15 mouse cellular contexts compared by ENCODE assay signal in genomic region chr10:111527057-111527456, GRCm38 (mm10). TPM values are rescaled to one million over a fixed set of nuclear protein-coding genes. Genes with fewer than 3 reads are reported as not detected.
DNase-seq lines count a peak whose midpoint lies in the region; ATAC-seq and TF ChIP-seq lines count a peak whose summit lies in the region.
"Had no signal": no experiment of that assay in that cellular context is flagged by ENCODE, and none has a peak within 500 bp of the region (broad histone marks: within the 10 kb centered on the region; RNA-seq: fewer than 3 reads in every experiment).

No protein-coding gene starts in this region.

- TF ChIP-seq CTCF in hindbrain, postnatal 0 days (IDR thresholded peaks at IDR 0.05; ENCODE audit: low read depth) = no peak
- no peak for TF ChIP-seq CTCF in MEL (IDR thresholded peaks at IDR 0.05 in 2 of 3, conservative IDR thresholded peaks at IDR 0.05 in 1 of 3; ENCODE audit: control insufficient read depth in 1 of 3, insufficient read depth in 1 of 3, low read depth in 2 of 3, low read length in 3 of 3, poor library complexity in 1 of 3, severe bottlenecking in 1 of 3)
- TF ChIP-seq CTCF in brain, embryonic 14.5 days (IDR thresholded peaks at IDR 0.05; ENCODE audit: borderline replicate concordance, extremely low read depth, insufficient read depth, insufficient read length) = no peak

- no peaks in the 10 kb centered on the region for H3K36me3 ChIP-seq in hindbrain, postnatal 0 days (ENCODE audit: insufficient read depth, low read length)
- no peaks in the 10 kb centered on the region for H3K36me3 ChIP-seq in hindbrain, embryonic 11.5 days (ENCODE audit: control insufficient read depth, insufficient read depth, low read length)
- H3K36me3 ChIP-seq in MEL (ENCODE audit: control insufficient read depth in 1 of 2, insufficient read depth in 2 of 2, low read length in 2 of 2) = peaks cover 0 to 18% of the 10 kb centered on the region in 2 experiments; a peak in 2 of 4 replicates
- no peaks in the 10 kb centered on the region for H3K36me3 ChIP-seq in embryonic facial prominence, embryonic 14.5 days (ENCODE audit: control insufficient read depth, insufficient read depth, low read length)
- H3K36me3 ChIP-seq: limb, embryonic 15.5 days; midbrain, embryonic 13.5 days had no signal

- TF ChIP-seq EP300 in MEL (IDR thresholded peaks at IDR 0.05; ENCODE audit: low read depth in 1 of 2, low read length in 2 of 2) = no peak

- no peak overlapping the region for H3K4me2 ChIP-seq in hindbrain, postnatal 0 days (ENCODE audit: low read depth, low read length)
- H3K4me2 ChIP-seq in hindbrain, embryonic 11.5 days (replicated peaks; ENCODE audit: low read depth, low read length) = no peak overlapping the region
- H3K4me2 ChIP-seq in embryonic facial prominence, embryonic 14.5 days (ENCODE audit: low read depth, low read length) = no peak overlapping the region
- H3K4me2 ChIP-seq: limb, embryonic 15.5 days; midbrain, embryonic 13.5 days had no signal

- WGBS in hindbrain, postnatal 0 days = 66% methylated on average over 5 of the region's 5 CpGs
- 81% methylated on average over 5 of the region's 5 CpGs for WGBS in hindbrain, embryonic 11.5 days
- whole genome bisulfite sequencing in embryonic facial prominence, embryonic 14.5 days = 46% methylated on average over 5 of the region's 5 CpGs

- no peaks in the 10 kb centered on the region for H3K27me3 ChIP-seq in hindbrain, postnatal 0 days (ENCODE audit: insufficient read depth, low read length)
- H3K27me3 ChIP-seq in hindbrain, embryonic 11.5 days (ENCODE audit: control insufficient read depth, insufficient read depth, low read length) = no peaks in the 10 kb centered on the region
- peaks cover 1 to 3% of the 10 kb centered on the region in 2 experiments; a peak in 2 of 4 replicates for H3K27me3 ChIP-seq in MEL (ENCODE audit: control insufficient read depth in 1 of 2, insufficient read depth in 2 of 2, low read length in 2 of 2)
- H3K27me3 ChIP-seq in embryonic facial prominence, embryonic 14.5 days (replicated peaks; ENCODE audit: control insufficient read depth, insufficient read depth, low read length) = no peaks in the 10 kb centered on the region
- H3K27me3 ChIP-seq: limb, embryonic 15.5 days; midbrain, embryonic 13.5 days had no signal

- H3K4me1 ChIP-seq in hindbrain, postnatal 0 days (ENCODE audit: insufficient read depth, low read length) = no peaks in the 10 kb centered on the region
- no peaks in the 10 kb centered on the region for H3K4me1 ChIP-seq in hindbrain, embryonic 11.5 days (replicated peaks; ENCODE audit: control insufficient read depth, insufficient read depth, low read length)
- H3K4me1 ChIP-seq in MEL (ENCODE audit: control insufficient read depth in 1 of 2, insufficient read depth in 2 of 2, low read length in 2 of 2) = peaks cover 11 to 18% of the 10 kb centered on the region in 2 experiments
- H3K4me1 ChIP-seq in embryonic facial prominence, embryonic 14.5 days (ENCODE audit: control insufficient read depth, insufficient read depth, low read length) = peaks cover 9% of the 10 kb centered on the region; the same call in 1 of the 2 replicates

- no peak for TF ChIP-seq RAD21 in MEL (IDR thresholded peaks at IDR 0.05; ENCODE audit: low read depth, low read length)

- ATAC-seq in hindbrain, postnatal 0 days = 0 out of 2 replicates have a peak, but pooled peaks have one; percentile 29
- no peak for ATAC-seq in hindbrain, embryonic 11.5 days (ENCODE audit: low FRiP score)
- peak; percentile 54; the same call in 1 of the 2 replicates for ATAC-seq in embryonic facial prominence, embryonic 14.5 days (ENCODE audit: low read depth)
- ATAC-seq: midbrain, embryonic 13.5 days had no signal

- no peak overlapping the region for H3K9ac ChIP-seq in hindbrain, postnatal 0 days (replicated peaks; ENCODE audit: low read length)
- H3K9ac ChIP-seq in hindbrain, embryonic 11.5 days (ENCODE audit: low read depth, low read length) = no peak overlapping the region
- no peak overlapping the region for H3K9ac ChIP-seq in MEL (ENCODE audit: control insufficient read depth, low read depth, low read length, poor library complexity, severe bottlenecking)
- H3K9ac ChIP-seq in embryonic facial prominence, embryonic 14.5 days (ENCODE audit: low read depth, low read length) = no peak overlapping the region
- H3K9ac ChIP-seq: limb, embryonic 15.5 days; midbrain, embryonic 13.5 days had no signal

- H3K9me3 ChIP-seq in hindbrain, postnatal 0 days (ENCODE audit: low read length) = no peaks in the 10 kb centered on the region
- no peaks in the 10 kb centered on the region for H3K9me3 ChIP-seq in hindbrain, embryonic 11.5 days (ENCODE audit: control insufficient read depth, low read length)
- H3K9me3 ChIP-seq in MEL (replicated peaks; ENCODE audit: insufficient read depth, low read length) = no peaks in the 10 kb centered on the region
- no peaks in the 10 kb centered on the region for H3K9me3 ChIP-seq in embryonic facial prominence, embryonic 14.5 days (ENCODE audit: control insufficient read depth, low read length)
- H3K9me3 ChIP-seq: limb, embryonic 15.5 days; midbrain, embryonic 13.5 days had no signal

- H3K4me3 ChIP-seq in hindbrain, postnatal 0 days (ENCODE audit: low read length) = no peak overlapping the region
- H3K4me3 ChIP-seq in hindbrain, embryonic 11.5 days (ENCODE audit: low read depth, low read length) = no peak overlapping the region
- H3K4me3 ChIP-seq in MEL (ENCODE audit: control insufficient read depth in 1 of 2, insufficient read depth in 1 of 2, low read depth in 2 of 2, low read length in 2 of 2) = no peak overlapping the region
- H3K4me3 ChIP-seq in embryonic facial prominence, embryonic 14.5 days (ENCODE audit: low read depth, low read length) = no peak overlapping the region
- H3K4me3 ChIP-seq: layer of hippocampus, adult 2 months; limb, embryonic 15.5 days; midbrain, embryonic 13.5 days had no signal

- no peak overlapping the region for H3K27ac ChIP-seq in hindbrain, postnatal 0 days
- no peak overlapping the region for H3K27ac ChIP-seq in hindbrain, embryonic 11.5 days (ENCODE audit: low read depth, low read length)
- H3K27ac ChIP-seq in MEL (ENCODE audit: control insufficient read depth, low read depth, low read length) = no peak overlapping the region
- H3K27ac ChIP-seq in embryonic facial prominence, embryonic 14.5 days (replicated peaks; ENCODE audit: low read depth, low read length) = no peak overlapping the region
- H3K27ac ChIP-seq: layer of hippocampus, adult 2 months; limb, embryonic 15.5 days; midbrain, embryonic 13.5 days had no signal

- TF ChIP-seq POLR2A in MEL (IDR thresholded peaks at IDR 0.05; ENCODE audit: control insufficient read depth in 1 of 2, insufficient read depth in 1 of 2, low read depth in 1 of 2, low read length in 2 of 2, poor library complexity in 1 of 2) = no peak
- TF ChIP-seq POLR2A in brain, embryonic 14.5 days (IDR thresholded peaks at IDR 0.05; ENCODE audit: borderline replicate concordance, extremely low read depth, insufficient read depth, insufficient read length, poor library complexity, severe bottlenecking) = no peak

- no peak for DNase-seq in hindbrain, postnatal 0 days (ENCODE audit: low spot score)
- no peak for DNase-seq in hindbrain, embryonic 11.5 days (ENCODE audit: low spot score)
- DNase-seq in MEL (ENCODE audit: low read depth, low spot score) = peak; percentile 19
- peak; percentile 62 for DNase-seq in brain, embryonic 14.5 days (ENCODE audit: low read depth)
- no peak for DNase-seq in embryonic facial prominence, embryonic 14.5 days (ENCODE audit: low spot score)
- DNase-seq in embryo, embryonic 11 days = no peak
- no peak for DNase-seq in embryo, embryonic 10 days (ENCODE audit: low spot score)
- DNase-seq: adrenal gland, postnatal 25 days; heart, adult 11 months; heart, postnatal 14 days; kidney, adult 18-20 months; right cerebral cortex, postnatal 4 days had no signal

- no peaks in the 10 kb centered on the region for H3K79me2 ChIP-seq in MEL (ENCODE audit: control insufficient read depth, insufficient read depth, low read length, poor library complexity)

TF ChIP-seq in MEL, 35 proteins besides CTCF, POLR2A, EP300 and RAD21:
- TF ChIP-seq CHD2 (IDR thresholded peaks at IDR 0.05; ENCODE audit: low read length) = no peak
- TF ChIP-seq TCF12 (IDR thresholded peaks at IDR 0.05; ENCODE audit: low read depth, low read length) = no peak
- no peak for TF ChIP-seq E2F4 (IDR thresholded peaks at IDR 0.05; ENCODE audit: borderline replicate concordance, low read depth, low read length)
- no peak for TF ChIP-seq ELF1 (IDR thresholded peaks at IDR 0.05; ENCODE audit: low read depth, low read length)
- no peak for TF ChIP-seq ZKSCAN1 (IDR thresholded peaks at IDR 0.05; ENCODE audit: low read depth, low read length)
- no peak for TF ChIP-seq ZC3H11A (IDR thresholded peaks at IDR 0.05; ENCODE audit: low read depth, low read length)
- no peak for TF ChIP-seq ZNF384 (IDR thresholded peaks at IDR 0.05; ENCODE audit: low read depth, low read length)
- no peak for TF ChIP-seq ETS1 (IDR thresholded peaks at IDR 0.05; ENCODE audit: low read depth, low read length)

RNA-seq across cellular contexts. Expression of gene Phlda1, which starts 21.0 kb away (rescaled TPM):
- total RNA-seq in hindbrain, postnatal 0 days (2014; rRNA removed) = 7.0 and 8.4 TPM in 2 replicates
- polyA plus RNA-seq in hindbrain, postnatal 0 days (2015; fragmentation: Nextera tagmentation; extraction: Ambion mirVana) = 36.2 and 39.4 TPM in 2 replicates
- polyA plus RNA-seq in hindbrain, embryonic 11.5 days (2014; fragmentation: Nextera tagmentation; extraction: Ambion mirVana) = 30.0 TPM in 2 replicates
- 0.27 and 0.39 TPM in 2 replicates for total RNA-seq in MEL (2012; rRNA removed)
- polyA plus RNA-seq in MEL (2012; ENCODE audit: insufficient read depth in 1 of 2, insufficient read length in 2 of 2, low read depth in 1 of 2, low replicate concordance in 2 of 2, missing spikeins in 1 of 2) = 1 to 10 TPM in 1 of 2 experiments, not detected in 1; 3.4 TPM
- 28.5 and 40.6 TPM in 2 replicates for polyA plus RNA-seq in brain, embryonic 14.5 days (2012; rRNA removed)
- polyA plus RNA-seq in embryonic facial prominence, embryonic 14.5 days (2014; fragmentation: Nextera tagmentation; extraction: Ambion mirVana) = 36.2 and 43.6 TPM in 2 replicates

RNA-seq across cellular contexts. Expression of gene Nap1l1, which starts 54.0 kb away (rescaled TPM):
- 45.4 and 48.7 TPM in 2 replicates for total RNA-seq in hindbrain, postnatal 0 days (2014; rRNA removed)
- 174 and 197 TPM in 2 replicates for polyA plus RNA-seq in hindbrain, postnatal 0 days (2015; fragmentation: Nextera tagmentation; extraction: Ambion mirVana)
- polyA plus RNA-seq in hindbrain, embryonic 11.5 days (2014; fragmentation: Nextera tagmentation; extraction: Ambion mirVana) = 372 and 407 TPM in 2 replicates
- 183 and 220 TPM in 2 replicates for total RNA-seq in MEL (2012; rRNA removed)
- 100 to 1,000 TPM; 296 to 591 TPM for polyA plus RNA-seq in MEL (2012; ENCODE audit: insufficient read depth in 1 of 2, insufficient read length in 2 of 2, low read depth in 1 of 2, low replicate concordance in 2 of 2, missing spikeins in 1 of 2)
- 201 and 274 TPM in 2 replicates for polyA plus RNA-seq in brain, embryonic 14.5 days (2012; rRNA removed)
- polyA plus RNA-seq in embryonic facial prominence, embryonic 14.5 days (2014; fragmentation: Nextera tagmentation; extraction: Ambion mirVana) = 234 and 242 TPM in 2 replicates

Comparison
In these comparisons a context has a peak if more than half of its experiments do, and no peak if none do; other contexts are left out.
1. DNase-seq: peak in MEL (single experiment) and brain, embryonic 14.5 days (single experiment); none in hindbrain, postnatal 0 days (single experiment), hindbrain, embryonic 11.5 days (single experiment), embryonic facial prominence, embryonic 14.5 days (single experiment), embryo, embryonic 11 days (single experiment) and embryo, embryonic 10 days (single experiment).